Mouse (Mus musculus) spleen, postnatal 4 days (tissue): ENCODE measurements around the gene Itga7.
A peak's percentile ranks its signal among the peaks of the same experiment; 100 is the strongest.
"Not testable (repeated sequence)": the region's sequence is repeated elsewhere in the genome, so short reads cannot be mapped to it uniquely, and the experiment has no call there.

Source experiments
- DNase-seq, 2 experiments: peaks; one replicate each; pipeline ENCODE4 v3.0.0; 2022; ENCODE audit warnings: low spot score in 2 of 2

Gene Itga7

DNA sequence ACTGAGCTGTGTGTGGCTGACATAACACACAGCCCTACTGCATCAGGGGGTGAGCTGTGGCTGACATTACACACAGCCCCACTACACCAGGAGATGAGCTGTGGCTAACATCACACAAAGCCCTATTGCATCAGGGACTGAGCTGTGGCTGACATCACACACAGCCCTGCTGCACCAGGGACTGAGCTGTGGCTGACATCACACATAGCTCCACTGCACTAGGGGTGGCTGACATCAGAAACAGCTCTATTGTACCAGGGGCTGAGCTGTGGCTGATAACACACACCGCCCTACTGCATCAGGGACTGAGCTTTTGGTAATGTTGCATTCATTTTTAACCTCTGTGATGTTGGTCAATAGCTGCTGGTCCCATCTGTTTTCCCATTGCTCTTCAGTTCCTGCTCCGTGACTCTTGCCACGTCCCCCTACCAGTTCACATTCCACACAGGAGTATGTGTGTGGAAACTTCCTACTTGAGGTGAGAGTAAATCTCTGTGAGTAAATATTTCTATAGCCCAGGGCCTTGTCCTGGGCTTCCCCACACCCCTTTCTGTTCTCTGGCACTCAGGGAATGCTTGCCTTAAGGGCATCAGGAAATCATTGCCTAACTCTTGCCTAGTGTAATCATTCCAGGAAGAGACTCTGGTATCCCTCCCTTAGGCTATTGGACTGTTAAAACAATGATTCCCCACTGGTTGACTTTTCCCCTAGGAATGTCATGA is 47.2 kb downstream of the Itga7 start:
- no peak for DNase-seq

DNA sequence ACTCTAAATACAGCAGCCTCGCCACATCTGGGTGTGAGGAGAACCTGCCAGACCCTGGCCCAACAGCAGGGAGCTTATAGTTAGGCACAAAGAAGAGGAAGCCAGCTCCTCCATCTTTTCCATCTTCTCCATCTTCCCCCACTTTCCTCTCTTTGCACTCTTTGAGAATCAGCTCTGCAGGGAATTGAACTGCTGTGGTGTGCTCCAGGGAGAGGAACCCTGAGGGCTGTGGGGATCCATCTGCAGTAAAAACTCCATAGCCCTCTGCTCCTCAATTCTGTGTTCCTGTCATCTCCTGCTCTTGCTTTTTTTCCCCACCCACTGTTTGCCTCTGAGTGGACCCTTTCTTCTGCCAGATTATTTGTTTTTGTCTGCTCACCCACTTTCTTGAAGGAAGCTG is 55.5 kb downstream of the Itga7 start, which contains the start of gene Olfr9:
Gene Olfr9, plus strand, starts transcription at position 301 of the 400 bp plus-strand sequence.
- not testable (repeated sequence) for DNase-seq

DNA sequence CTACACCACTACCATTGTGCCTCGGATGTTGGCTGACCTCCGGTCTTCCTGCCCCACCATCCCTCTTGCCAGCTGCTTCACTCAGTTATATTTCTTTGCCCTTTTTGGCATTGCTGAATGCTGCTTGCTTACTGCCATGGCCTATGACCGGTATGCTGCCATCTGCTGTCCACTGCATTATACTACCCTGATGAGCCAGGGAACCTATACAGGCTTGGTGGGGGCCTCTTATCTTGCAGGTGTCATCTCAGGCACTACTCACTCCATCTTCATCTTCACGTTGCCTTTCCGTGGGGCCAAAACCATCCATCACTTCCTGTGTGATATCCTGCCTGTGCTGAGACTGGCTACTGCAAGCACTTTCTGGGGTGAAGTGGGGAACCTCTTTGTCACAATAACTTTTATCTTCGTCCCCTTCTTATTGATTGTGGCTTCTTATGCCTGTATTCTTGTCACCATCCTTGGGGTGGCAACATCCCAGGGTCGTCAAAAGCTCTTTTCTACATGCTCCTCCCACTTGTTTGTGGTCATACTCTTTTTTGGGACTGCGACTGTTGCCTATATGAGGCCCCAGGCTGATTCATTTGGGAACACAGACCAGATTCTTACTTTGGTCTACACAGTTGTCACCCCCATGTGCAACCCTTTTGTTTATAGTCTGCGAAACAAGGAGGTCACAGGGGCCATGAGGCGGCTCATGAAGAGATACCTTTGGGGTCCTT is 56.7 kb downstream of the Itga7 start:
- not testable (repeated sequence) for DNase-seq

DNA sequence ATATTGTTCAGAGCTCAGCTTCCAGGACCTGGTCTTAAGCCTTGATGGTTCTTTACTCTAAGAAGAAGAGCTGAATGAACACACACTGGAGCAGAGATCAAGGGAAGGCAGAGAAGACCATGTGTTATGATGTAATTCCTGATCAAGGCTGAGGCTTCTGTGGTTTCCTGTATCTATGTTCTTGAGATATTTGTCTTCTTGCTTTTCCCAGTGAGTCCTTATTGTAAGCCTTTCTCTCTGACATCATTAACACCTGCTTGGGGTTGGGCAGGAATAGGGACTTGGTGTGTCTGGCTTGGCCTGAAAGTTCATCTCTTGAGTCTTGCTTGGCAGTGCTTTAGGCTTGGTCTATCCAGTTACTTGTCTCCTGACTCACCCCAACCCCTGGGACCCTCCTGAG is 57.4 kb downstream of the Itga7 start:
- DNase-seq, result no peak

DNA sequence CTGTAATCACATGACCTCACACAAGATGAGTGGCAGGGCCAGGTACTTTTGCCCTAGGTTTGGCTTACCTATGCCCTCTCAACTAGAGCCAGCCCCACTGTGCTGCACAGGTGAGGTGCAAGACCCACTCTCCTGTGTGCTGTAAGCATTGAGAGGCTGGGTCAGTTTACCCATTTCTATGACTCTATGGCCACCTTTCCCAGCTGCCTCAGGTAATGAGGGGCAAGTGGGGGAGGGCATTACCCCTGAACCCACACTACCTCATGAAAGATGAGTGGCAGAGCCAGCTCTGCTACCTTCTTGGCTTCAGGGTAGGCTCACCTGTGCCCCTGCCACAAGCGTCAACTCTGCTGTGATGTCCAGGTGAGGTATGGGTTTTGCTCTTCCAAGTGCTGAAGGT is 62.2 kb downstream of the Itga7 start:
- DNase-seq, result no peak

DNA sequence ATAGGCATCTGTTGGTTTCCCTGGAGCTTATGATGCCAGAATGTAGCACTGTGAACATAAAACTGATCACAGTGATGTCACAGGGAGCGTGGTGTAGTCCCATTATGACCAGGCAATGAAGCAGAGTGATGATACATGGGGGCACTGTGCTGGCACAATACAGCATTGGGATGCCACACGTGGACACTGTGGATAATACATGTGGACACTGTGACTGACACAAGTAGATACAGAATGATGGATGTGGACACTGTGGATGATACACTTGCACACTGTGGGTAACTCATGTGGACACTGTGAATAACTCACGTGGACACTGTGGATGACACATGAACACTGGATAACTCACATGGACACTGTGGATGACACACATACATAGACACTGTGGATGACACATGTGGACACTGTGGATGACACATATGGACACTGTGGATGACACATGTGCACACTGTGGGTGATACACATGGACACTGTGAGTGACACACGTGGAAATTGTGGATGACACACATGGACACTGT is 63.0 kb downstream of the Itga7 start:
- DNase-seq, result no peak

DNA sequence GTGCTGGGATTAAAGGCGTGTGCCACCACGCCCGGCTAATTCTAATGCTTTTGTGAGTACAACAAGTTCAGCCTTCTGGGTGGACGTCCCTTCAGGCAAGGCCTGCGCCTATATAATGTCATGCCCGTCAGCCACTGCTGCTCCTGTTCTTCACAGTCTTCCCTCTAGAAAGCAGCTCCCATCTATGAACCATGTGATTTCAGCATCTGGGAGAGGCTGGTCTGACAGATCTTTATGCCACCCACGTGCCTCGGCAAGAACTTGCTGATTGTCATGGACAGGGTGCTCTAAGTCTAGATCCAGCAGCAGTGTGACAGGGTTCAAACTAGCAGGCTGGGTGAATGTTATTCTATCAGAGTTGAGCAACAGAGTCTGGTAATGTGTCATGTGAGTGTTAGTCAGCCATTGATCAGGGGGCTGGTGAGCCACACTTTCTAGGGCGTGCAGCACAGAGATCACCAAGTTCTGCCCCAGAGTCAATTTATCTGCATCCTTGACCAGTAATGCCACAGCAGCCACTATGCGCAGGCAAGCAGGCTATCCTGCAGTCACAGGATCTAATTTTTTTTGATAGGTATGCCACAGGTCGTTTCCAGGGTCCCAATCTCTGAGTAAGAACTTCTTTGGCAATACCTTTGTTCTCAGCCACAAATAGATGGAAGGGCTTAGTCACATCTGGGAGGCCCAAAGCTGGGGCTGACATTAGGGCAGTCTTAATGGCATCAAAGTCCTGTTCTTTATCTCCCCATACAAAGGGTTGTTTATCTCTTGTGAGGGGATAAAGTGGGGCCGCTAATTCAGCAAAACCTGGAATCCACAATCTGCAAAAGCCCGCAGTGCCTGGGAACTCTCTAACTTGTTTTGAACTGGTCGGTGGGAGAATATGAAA is 70.7 kb downstream of the Itga7 start:
- DNase-seq, result peak in 1 of 2 experiments; percentile 33
